Mouse (Mus musculus): ENCODE data around the gene Pik3r3.
"Not testable (repeated sequence)": the region's sequence is repeated elsewhere in the genome, so short reads cannot be mapped to it uniquely, and the experiment has no call there.

Pik3r3 gene

DNA sequence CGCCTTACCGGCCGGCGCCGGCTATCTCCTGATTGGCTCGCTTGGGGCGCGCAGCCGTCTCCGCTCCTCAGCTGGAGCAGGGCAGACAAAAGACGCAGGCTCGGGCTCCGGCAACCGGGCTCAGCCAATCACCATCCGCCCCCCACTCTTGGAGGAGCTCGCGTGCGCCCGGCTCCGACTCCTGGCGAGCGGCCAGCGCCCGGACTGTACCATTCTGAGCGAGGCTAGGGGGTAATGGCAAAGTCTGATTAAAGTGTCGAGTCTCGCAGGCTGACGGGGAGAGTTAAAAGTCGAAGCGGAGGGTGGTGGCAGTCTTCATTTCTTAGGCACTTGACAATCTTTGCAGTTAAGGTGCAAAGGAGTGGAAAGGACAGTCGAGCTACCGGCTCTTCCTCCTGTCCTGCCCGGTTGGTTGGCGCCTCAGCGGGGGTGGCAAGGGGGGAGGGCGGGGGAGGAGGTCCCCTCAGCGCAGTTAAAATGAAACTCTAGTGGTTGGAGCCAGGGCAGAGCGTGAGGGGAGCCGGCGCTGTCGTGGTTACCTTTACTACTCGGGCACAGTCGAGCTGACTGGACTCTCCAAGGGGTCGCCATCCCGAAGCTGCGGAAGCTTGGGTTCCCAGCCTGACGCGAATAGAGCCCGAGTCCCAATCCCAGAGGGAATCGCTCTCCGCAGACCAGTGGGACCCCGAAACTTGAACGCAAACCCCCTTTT, at the start of gene Pik3r3:
TSS of gene Pik3r3 (plus strand) at position 479 of the 712 bp plus-strand sequence.
- peak; percentile 98 for DNase-seq (ENCODE audit: low spot score)

DNA sequence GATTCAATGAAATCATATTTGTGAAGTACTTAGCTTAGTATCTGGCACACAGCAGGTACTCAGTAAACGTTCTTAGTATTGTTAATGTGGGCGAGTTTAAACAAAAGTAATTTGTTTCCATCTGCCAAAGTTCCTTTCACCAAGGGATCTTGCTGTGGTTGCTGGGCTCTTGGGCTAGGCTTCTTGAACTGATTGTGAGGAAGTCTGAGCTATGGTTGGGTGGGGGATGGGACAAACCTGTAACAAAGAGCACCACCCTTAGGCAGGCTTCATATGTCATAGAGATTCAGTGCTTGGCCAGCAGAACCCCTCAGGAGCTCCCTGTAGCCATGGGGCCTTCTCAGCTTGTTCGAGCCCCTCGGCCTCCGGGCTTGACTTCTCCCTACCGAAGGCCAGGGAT, 48.3 kb upstream of the Pik3r3 start, which contains the start of the genes 1700042G07Rik and Gm49337:
TSS of gene 1700042G07Rik (plus strand) at position 301 of the 400 bp plus-strand sequence.
TSS of gene Gm49337 (plus strand) at position 313 of the 400 bp plus-strand sequence.
- DNase-seq (ENCODE audit: low spot score) = no peak

DNA sequence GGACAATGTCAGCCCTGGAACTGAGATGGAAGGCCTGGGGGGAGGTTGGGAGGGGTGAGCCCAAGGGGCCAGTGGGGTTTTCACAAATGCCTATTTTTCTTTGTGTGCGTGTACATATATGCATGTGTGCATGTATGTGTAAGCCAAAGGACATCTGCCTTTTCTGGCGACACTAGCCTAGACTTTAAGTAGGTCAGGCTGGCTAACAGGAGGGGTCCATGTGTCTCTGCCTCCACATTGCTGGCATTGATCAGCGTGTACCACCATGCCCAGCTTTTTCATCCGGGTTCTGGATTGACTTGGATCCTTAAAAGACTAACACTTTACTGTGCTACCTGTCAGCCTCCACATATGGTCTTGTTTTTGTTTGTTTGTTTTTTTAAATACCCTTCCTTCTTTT, 47.7 kb upstream of the Pik3r3 start:
- no peak for DNase-seq (ENCODE audit: low spot score)

DNA sequence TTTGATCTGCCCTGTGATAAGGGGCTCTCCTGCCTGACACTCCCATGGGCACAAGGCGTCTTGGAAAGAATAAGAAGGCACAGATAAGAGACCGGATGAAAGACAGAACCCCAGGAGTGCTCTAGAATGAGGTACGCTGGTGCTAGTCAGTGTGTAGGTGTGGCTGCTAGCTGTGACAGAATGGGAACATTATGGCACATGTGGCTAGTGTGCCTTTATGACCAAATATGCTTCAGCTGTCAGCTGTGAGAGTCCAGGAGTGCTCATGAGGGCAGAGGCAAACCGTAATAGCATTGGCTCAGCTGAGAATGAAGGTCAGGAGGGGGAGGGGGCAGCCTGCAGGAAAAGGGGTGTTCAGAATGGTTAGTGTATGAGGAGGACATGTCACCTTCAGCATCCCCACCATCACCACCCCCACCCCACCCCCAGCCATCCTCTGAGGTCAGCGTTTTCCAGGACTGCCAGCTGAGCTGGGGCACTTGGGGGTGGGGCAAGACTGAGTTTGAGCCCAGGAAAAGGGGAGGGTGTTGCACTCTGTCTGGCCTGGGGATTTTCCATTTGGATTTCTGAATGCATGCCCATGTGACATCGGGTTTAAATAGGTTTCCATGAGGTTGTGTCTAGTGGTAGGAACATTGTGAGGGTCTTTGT, 46.8 kb upstream of the Pik3r3 start:
- no peak for DNase-seq (ENCODE audit: low spot score)

DNA sequence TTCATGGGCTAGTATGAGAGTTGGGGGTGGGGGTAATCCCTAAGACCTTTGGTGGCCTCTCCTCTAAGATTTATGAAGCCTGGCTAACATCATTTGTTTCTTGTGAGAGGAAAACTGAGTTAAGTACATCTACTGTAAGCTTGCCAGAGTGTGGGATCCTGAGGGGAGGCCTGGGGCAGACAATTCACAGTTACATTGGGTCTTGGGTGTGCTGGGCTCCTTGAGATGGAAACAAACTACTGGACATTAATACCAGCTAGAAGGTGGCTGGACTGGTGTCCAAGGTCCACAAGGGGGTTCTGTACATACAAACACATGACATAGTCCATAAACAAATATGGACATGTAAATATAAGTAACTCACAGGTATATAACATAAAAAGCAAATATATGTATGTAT, 46.3 kb upstream of the Pik3r3 start:
- DNase-seq (ENCODE audit: low spot score) = no peak

DNA sequence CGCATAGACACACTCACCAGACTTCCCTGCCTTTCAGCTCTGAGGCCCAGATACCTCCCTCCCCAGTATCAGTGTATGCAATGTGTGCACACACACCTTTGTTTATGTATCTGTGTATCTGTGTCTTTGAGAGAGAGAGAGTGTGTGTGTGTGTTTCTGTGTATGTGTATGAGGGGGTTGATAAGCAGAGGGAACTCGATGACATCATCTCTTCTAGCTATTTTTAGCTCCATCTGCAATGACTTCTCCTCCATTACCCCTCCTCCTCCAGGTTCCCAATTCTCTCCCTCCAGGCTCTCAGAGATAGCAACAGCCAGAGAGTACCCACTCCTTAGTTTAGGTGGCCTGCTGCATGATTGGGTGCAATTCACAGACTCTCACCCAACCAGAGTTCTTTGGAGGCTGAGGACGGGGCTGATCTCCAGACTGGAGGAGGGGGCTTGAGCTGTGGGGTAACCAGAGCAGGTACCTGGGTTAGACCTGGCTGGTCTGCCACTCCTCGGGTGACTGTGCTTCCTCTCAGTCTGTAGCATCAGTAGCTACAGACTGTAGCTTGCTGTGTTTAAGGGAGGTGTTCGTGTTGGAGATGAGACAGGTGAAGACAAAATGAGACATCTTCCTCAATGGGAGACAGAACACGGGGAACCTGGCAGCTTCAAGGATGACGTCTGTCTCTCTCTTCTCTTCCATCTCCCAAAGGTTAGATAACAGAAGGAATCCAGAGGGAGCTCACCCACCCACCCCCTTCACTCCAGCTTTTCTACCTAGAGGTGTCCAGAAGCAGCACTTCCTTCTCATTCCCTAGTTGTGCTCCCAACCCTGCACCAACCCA, 45.5 kb upstream of the Pik3r3 start:
- DNase-seq (ENCODE audit: low spot score) = no peak

DNA sequence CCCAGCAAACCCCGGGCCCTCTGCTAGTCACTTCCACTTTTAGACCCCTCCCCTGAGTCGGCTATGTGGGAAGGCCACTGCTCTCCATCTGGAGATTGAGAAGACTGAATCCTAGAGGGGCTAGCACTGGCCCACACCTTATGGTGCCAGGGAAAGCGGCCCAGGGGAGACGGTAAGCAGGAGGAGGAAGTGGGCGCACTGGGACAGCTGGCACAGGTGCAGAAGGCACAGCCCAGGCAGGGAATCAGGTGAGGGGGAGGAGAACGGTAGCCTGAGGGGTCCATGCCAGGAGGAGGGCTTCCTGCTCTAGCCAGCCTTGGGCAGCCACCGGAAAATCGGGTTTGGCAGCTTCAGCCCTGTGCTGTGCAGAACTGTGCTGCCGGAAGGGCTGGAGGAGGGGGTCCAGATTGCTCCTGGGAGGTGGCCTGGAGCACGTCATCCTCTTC, 44.9 kb upstream of the Pik3r3 start:
- peak; percentile 63 for DNase-seq (ENCODE audit: low spot score)

DNA sequence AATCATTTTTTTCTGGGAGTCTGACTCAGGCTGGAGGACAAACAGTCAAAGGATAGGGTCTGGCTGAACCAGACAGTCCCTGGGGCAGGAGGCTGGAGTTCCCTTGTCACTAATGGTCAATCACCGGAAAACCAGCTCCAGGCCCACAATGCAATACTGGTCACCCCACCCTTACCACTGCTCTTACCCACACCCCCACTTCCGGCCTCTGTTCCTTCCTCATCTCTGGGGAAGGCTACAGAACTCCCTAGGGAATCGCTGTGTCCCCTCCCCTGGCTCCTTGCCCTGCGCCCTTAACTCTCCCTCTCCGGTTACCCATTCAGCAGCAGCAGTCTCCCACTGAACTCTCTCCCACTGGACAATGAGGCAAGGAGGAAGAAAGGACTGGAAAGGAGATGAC, 44.3 kb upstream of the Pik3r3 start:
- DNase-seq (ENCODE audit: low spot score) = peak; percentile 36

DNA sequence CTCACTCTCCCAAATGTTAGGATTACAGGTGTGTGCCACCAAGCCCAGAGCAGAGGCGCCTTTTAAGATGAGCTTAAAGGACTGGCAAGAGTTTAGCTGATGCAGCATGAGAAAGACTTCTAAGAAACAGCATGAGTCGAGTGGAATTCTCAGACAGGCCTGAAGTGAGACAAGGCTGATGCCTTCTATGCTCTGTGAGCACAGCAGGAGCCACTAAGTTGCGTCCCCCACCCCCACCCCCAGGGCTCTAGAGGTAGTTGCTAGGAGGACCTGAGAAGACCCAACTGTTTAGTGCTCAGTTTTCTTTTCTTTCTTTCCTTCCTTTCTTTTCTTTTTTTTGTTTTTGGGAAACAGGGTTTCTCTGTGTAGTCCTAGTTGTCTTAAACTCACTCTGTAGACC, 39.3 kb upstream of the Pik3r3 start:
- DNase-seq (ENCODE audit: low spot score) = no peak

DNA sequence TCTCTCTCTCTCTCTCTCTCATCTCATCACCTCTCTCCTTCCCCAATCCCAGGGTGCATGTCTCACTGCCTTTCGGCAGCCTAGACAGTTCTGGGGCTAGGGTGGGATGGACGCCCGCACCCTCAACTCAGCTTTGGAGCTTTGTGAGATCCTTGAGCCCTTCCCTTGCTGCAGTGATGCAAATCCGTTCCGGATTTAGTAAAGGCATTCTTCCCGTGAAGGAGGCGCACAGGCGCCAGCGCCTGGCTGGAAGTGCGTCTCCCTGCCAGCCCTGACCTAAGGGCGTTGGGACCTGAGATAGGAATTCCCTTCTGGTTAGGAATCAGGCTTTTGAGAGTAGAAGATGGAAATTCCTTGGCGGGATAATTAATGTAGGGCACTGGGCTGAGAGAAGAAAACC, 38.7 kb upstream of the Pik3r3 start:
- DNase-seq (ENCODE audit: low spot score) = no peak

DNA sequence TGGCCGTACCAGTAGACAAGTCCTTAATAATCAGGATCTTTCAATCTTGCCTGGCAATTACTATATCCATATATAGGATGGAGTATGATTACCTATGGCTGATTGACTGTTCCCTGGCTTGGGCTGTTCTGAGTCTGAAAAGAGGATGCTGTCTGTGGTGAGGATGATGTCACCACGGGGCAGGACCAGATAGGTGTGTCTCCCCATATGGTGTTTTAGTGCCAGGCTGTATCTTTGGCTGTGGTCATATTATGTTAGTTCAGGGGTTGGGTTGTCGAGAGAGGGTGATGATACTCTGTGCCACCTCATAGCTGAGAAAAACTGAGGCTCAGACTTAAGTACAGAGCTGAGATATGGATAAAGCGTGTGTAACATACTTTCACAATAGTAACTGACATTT, 36.3 kb upstream of the Pik3r3 start:
- DNase-seq (ENCODE audit: low spot score) = no peak

DNA sequence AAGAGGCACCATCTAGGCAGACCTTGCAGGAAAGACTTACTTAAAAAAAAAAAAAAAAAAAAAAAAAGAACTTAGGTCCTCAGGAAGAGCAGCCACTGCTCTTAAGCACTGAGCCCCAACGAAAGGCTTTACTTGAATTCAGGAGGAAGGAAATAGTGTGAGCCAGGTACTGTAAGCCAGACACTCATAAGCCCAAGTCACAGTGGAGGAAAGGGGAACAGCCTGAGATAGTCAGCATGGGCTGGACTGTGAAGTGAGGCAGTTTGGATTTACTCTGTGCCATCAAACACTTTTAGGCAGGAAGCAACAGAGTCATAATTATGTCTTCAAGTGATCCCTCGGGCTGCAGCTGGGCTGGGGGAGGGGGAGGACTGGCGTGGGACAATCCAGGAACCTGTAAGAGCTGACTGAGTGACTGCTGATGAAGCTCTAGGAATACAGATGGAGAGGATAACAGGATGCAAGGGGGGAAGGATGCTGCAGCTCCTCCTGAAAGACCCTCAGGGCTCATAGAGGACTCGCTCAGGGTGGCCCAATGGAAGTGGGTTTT, 29.1 kb upstream of the Pik3r3 start:
- no peak for DNase-seq (ENCODE audit: low spot score)

DNA sequence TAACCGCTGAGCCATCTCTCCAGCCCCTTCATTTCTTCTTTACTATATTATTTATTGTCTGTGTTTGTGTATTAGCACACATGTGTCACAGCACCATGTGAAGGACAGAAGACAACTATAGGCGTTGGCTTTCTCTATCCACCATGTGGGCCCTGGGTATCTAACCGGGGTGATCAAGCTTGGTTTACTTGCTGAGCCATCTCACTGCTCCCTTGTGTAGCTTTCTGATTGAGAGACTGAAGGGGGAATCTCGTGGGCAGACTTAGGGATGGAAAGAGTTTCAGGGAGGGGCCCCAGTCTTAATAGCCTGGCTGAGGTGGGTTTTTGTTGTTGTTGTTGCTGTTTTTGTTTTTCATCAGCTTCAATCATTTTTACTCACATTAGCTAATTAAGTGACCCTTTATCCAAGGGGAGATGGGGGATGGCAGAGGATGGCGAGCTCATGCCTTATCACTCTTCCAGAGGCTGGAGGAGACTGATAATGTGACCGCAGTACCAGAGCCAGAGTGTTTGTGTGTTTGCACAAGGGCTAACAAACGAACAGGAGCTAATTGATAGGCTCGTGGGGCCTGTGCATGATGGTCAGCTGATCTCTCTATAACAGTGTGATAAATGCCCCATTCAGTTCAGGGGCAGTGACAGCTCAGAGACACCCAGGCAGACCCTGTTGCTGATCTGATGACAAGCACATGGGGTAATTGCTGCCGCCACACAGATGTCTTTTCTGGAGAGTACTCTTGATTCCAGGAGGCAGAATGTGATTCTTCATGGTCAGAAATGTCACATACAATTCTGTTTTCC, 27.6 kb upstream of the Pik3r3 start:
- DNase-seq (ENCODE audit: low spot score) = no peak

DNA sequence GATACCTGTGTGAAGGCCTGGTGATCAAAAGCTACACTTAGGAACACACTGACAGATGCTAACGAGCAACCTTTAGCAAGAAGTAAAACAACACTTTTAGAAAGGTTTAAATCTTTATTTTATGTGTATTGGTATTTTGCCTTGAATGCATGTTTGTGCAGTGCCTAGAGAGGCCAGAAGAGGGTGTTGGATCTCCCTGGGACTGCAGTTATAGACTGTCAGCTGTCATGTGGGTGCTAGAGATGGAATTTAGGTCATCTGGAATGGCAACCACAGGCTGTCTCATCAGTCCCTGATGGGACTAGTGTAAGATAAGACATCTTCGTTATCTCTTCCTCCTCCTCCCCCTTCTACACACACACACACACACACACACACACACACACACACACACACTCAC, 23.0 kb upstream of the Pik3r3 start:
- no peak for DNase-seq (ENCODE audit: low spot score)

DNA sequence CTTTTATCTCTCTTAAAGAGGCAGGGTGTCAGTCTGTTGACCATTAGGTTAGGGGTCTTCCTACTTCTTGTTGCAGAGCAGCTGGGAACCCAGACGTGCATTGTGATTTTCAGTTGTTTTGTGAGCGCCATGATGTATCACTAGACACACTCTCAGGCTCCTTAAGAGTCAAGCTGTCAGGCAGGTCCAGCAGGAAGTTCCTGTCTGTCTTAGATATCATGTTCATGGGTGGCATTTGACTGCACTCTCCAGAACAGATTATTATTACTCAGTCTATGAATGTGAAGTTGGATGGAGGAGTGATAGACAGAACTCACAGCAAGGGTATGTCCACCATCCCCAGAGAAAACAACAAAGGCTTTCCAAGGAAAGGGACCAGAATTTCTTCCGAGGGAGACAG, 17.0 kb upstream of the Pik3r3 start:
- no peak for DNase-seq (ENCODE audit: low spot score)

DNA sequence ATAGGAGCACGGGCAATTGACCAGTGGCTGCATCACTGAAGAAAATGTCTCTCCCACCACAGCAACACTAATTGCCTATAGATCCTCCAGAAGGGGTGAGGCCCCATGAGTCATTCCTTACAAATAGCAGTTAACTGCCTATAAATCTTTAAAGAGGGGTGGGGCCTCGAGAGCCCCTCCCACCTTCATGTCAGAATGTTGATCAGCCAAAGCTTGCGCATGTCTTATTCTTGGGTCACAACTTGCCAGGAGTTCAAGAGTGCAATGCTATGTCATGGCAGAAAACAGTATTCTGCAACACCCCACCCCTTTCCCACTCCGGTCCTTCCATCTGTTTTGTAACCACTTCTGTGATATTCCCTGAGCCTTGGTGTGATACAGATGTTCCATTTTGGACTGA, 14.9 kb upstream of the Pik3r3 start:
- no peak for DNase-seq (ENCODE audit: low spot score)

DNA sequence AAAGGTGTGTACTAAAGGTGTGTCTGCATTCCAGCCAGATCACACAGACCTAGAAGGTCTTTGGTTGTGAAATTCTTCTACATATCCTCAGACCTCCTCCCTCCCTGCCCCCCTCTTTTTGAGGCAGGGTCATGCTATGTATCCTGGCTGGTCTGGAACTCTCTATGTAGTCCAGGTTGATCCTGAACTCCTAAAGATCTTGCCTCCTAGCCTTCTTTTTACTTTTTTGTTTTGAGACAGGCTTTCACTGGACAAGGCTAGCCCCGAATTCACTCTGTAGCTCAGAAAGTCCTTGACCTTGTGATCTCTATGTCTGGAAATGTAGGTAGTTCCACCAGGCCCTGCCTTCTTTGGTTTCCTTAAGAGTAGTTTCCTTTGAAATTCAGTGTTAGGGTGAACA, 12.5 kb upstream of the Pik3r3 start:
- no peak for DNase-seq (ENCODE audit: low spot score)

DNA sequence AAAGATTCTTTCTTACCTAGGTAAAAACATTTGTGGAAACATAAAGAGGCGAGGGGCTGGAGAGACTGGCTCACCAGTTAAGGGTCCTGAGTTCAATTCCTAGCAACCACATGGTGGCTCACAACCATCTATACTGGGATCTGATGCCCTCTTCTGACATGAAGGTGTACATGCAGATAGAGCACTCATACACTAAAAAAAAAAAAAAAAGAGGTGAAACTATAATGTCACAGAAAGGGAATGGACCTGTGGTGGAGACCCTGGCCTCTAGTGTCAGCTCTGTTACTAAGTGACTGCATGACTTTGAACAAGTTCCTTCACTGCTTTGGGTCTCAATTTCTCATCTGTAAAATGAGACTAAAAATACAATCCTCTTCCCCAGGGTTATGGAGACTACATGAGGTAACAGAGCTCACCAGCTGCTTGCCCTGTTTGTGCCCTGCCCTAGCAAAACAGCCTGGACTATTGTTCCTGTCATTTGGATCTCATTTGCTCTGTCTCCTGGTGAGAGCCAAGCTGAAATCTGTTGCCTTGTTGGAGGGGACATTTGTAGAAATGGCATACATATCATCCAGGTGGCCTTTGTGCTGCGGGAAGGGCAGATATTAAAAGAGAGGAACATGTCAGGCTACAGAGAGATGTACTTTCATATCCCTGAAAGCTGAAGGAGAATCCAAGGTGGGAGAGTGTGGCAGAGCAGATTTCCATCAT, 5.4 kb upstream of the Pik3r3 start:
- no peak for DNase-seq (ENCODE audit: low spot score)

DNA sequence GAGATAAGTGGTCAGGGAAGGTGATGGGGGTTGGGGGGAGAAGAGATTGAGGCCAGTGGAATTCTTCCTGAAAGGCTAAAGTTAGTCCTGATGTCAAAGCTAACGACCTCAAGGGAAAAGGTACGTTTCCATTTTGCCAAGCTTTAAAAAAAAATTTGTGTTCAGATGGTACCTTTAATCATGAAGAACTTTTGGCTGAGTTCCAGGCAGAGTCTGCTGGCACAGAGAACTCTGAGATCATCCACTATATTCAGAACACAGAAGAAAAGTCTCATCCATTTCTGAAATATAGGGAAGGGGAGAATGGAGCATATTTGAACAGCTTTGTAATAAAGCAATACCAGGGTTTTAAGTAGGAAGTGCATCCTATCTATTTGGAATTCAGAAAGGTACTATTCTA, 4.4 kb upstream of the Pik3r3 start:
- DNase-seq (ENCODE audit: low spot score) = no peak

DNA sequence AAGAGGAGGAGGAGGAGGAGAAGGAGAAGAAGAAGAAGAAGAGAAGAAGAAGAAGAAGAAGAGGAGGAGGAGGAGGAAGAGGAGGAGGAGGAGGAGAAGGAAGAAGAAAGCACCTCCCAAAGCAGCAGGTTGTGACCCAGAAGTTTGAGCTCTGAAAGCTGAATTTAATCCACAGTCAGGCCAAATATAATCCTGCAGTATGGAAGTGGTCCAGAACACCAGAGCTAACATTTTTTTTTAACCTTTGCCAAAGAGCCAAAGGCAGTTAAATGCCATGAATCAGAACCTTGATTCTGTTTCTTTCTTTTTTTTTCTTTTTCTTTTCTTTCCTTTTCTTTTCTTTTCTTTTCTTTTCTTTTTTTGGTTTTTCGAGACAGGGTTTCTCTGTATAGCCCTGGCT, 3.8 kb upstream of the Pik3r3 start:
- not testable (repeated sequence) for DNase-seq (ENCODE audit: low spot score)

DNA sequence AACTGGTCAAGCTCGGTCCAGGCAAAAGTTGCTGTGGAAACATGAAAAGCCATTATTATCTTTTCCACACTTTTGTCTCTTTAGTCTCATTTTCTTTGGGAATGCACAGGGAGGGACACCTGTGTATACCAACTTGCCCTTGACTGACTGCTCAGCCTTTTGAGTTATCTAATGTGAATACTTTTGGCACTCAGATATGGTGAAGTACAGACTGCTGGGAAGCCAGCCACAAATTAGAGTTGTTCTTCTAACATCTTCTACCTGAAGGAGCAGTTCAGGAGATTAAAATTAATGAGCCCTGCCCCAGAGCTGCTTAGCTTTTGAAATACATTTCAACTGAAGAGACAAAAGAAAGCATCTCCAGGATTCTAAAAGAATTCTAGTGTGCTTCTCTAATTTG, 2.4 kb upstream of the Pik3r3 start:
- DNase-seq (ENCODE audit: low spot score) = no peak
